Mouse (Mus musculus) midbrain, postnatal 0 days (tissue): Measurements from ENCODE around the gene Atg101. TPM values are rescaled to one million over a fixed set of nuclear protein-coding genes. Genes with fewer than 3 reads are reported as not detected.

ENCODE experiments used
- ATAC-seq: fragments of 200-750 bp; cut with Nextera tagmentation; 2 replicates; pipeline ENCODE4 v1.8.0; 2017; ENCODE audit warnings: moderate number of reproducible peaks, mild to moderate bottlenecking, moderate TSS enrichment, moderate library complexity; ENCODE audit not compliant: low FRiP score
- DNase-seq: peaks from one replicate; pipeline ENCODE4 v3.0.0-alpha.2; 2015; ENCODE audit warnings: low spot score
- H3K27ac ChIP-seq: fragments of 300-500 bp; sonication (generic); 2 replicates; pipeline ENCODE4 v1.5.1; 2014; ENCODE audit warnings: low read depth, mild to moderate bottlenecking, low read length, mixed read lengths
- H3K27me3 ChIP-seq: fragments of 300-500 bp; sonication (generic); 2 replicates; pipeline ENCODE4 v1.6.1; 2014; ENCODE audit warnings: low read length, control low read depth, mixed read lengths; ENCODE audit not compliant: insufficient read depth
- H3K36me3 ChIP-seq: fragments of 300-500 bp; sonication (generic); 2 replicates; pipeline ENCODE4 v1.6.1; 2014; ENCODE audit warnings: low read length, control low read depth, mixed read lengths; ENCODE audit not compliant: insufficient read depth
- H3K4me1 ChIP-seq: fragments of 300-500 bp; sonication (generic); 2 replicates; pipeline ENCODE4 v1.6.1; 2014; ENCODE audit warnings: mild to moderate bottlenecking, control low read depth, antibody characterized with exemption, low read length, mixed read lengths; ENCODE audit not compliant: insufficient read depth
- H3K4me2 ChIP-seq: fragments of 300-500 bp; sonication (generic); 2 replicates; pipeline ENCODE4 v1.6.1; 2014; ENCODE audit warnings: low read depth, mild to moderate bottlenecking, low read length, mixed read lengths; ENCODE audit not compliant: poor library complexity, severe bottlenecking
- H3K4me3 ChIP-seq: fragments of 300-500 bp; sonication (generic); 2 replicates; pipeline ENCODE4 v1.5.1; 2014; ENCODE audit warnings: low read depth, mild to moderate bottlenecking, low read length, moderate library complexity
- H3K9ac ChIP-seq: fragments of 300-500 bp; sonication (generic); replicated peaks from 2 replicates; pipeline ENCODE4 v1.6.1; 2014; ENCODE audit warnings: mild to moderate bottlenecking, low read length, moderate library complexity, mixed read lengths; ENCODE audit not compliant: poor library complexity, severe bottlenecking
- H3K9me3 ChIP-seq: fragments of 300-500 bp; sonication (generic); 2 replicates; pipeline ENCODE4 v1.6.1; 2016; ENCODE audit warnings: low read length, control low read depth
- CTCF ChIP-seq: IDR thresholded peaks from 2 replicates; pipeline ENCODE4 v1.5.1; 2016; ENCODE audit warnings: antibody characterized with exemption, mild to moderate bottlenecking
- WGBS: fragments of 180-500 bp; shearing (Covaris S2); extraction: QIAGEN DNeasy Blood & Tissue Kit; methylation state at CpG from one replicate; pipeline ENCODE4 v1.1.7; 2014; 5-methylcytosine and 5-hydroxymethylcytosine counted together
- polyA plus RNA-seq: library from polyadenylated mRNA; unstranded; fragments of >200 nt; fragmentation: Nextera tagmentation; extraction: Ambion mirVana; gene quantifications from 2 replicates; pipeline ENCODE4 v1.2.1, GENCODE M21; 2015
- total RNA-seq: library from RNA; depleted of rRNA; stranded (reverse); fragments of >200 nt; gene quantifications from 2 replicates; pipeline ENCODE4 v1.2.3, GENCODE M21; 2014; rRNA removed

Gene Atg101
- total RNA-seq (33.5 and 61.1 TPM in 2 replicates), polyA plus RNA-seq (74.2 and 75.6 TPM in 2 replicates)

- Histone ChIP-seq H3K4me1 (no peaks in the 10 kb centered on the region), H3K9ac (peak within 1 kb of the TSS; percentile 74), H3K36me3 (peaks cover 23% of the 10 kb centered on the region), H3K27ac (peak within 1 kb of the TSS; percentile 70), H3K9me3 (no peaks in the 10 kb centered on the region), H3K27me3 (no peaks in the 10 kb centered on the region), H3K4me2 (peak within 1 kb of the TSS; percentile 86), H3K4me3 (peak within 1 kb of the TSS; percentile 75)
- peak; percentile 97 for TF ChIP-seq CTCF
- under 1% methylated on average over 60 of the region's 61 CpGs for WGBS
- ATAC-seq (peak; percentile 93), DNase-seq (peak; percentile 92)
Measured at GRCm38 (mm10) chr15:101283911-101284750, at the start of gene Atg101. Gene Atg101 (plus strand): TSS chr15:101284272.

GRCm38 (mm10) chr15:101234611-101235341, 49.3 kb upstream of the Atg101 start:
- no peak overlapping the region for H3K4me2 ChIP-seq
- no peak overlapping the region for H3K9ac ChIP-seq
- H3K27me3 ChIP-seq = no peaks in the 10 kb centered on the region
- no peaks in the 10 kb centered on the region for H3K36me3 ChIP-seq
- TF ChIP-seq CTCF = no peak
- no peak overlapping the region for H3K27ac ChIP-seq
- DNase-seq (no peak), ATAC-seq (no peak)
- no peaks in the 10 kb centered on the region for H3K9me3 ChIP-seq
- H3K4me1 ChIP-seq = no peaks in the 10 kb centered on the region; the same call in 1 of the 2 replicates
- H3K4me3 ChIP-seq = no peak overlapping the region
- 67% methylated on average over 10 of the region's 10 CpGs for WGBS

- Histone ChIP-seq H3K4me3 (no peak overlapping the region), H3K27ac (no peak overlapping the region), H3K4me1 (no peaks in the 10 kb centered on the region; the same call in 1 of the 2 replicates), H3K4me2 (no peak overlapping the region), H3K9ac (no peak overlapping the region), H3K36me3 (no peaks in the 10 kb centered on the region), H3K27me3 (no peaks in the 10 kb centered on the region), H3K9me3 (no peaks in the 10 kb centered on the region)
- no peak for ATAC-seq
- TF ChIP-seq CTCF = no peak
- no peak for DNase-seq
- 33% methylated on average over 5 of the region's 5 CpGs for WGBS
Measured at GRCm38 (mm10) chr15:101235342-101235698, 48.8 kb upstream of the Atg101 start.

- no peak overlapping the region for H3K4me2 ChIP-seq
- WGBS = 50% methylated on average over 12 of the region's 12 CpGs
- H3K36me3 ChIP-seq = no peaks in the 10 kb centered on the region
- H3K27me3 ChIP-seq = no peaks in the 10 kb centered on the region
- H3K27ac ChIP-seq = no peak overlapping the region
- no peaks in the 10 kb centered on the region; the same call in 1 of the 2 replicates for H3K4me1 ChIP-seq
- TF ChIP-seq CTCF = no peak
- no peak for ATAC-seq
- no peaks in the 10 kb centered on the region for H3K9me3 ChIP-seq
- no peak for DNase-seq
- no peak overlapping the region for H3K4me3 ChIP-seq
- H3K9ac ChIP-seq = no peak overlapping the region
Measured at GRCm38 (mm10) chr15:101235728-101236327, 48.2 kb upstream of the Atg101 start.

- no peaks in the 10 kb centered on the region for H3K9me3 ChIP-seq
- no peak overlapping the region for H3K4me2 ChIP-seq
- WGBS = 4% methylated on average over 3 of the region's 3 CpGs
- H3K27ac ChIP-seq = no peak overlapping the region
- no peak overlapping the region for H3K9ac ChIP-seq
- no peaks in the 10 kb centered on the region; the same call in 1 of the 2 replicates for H3K4me1 ChIP-seq
- DNase-seq (peak; percentile 45), ATAC-seq (no peak)
- TF ChIP-seq CTCF = peak; percentile 79
- no peak overlapping the region for H3K4me3 ChIP-seq
- no peaks in the 10 kb centered on the region for H3K27me3 ChIP-seq
- no peaks in the 10 kb centered on the region for H3K36me3 ChIP-seq
Measured at GRCm38 (mm10) chr15:101236878-101237277, 47.2 kb upstream of the Atg101 start.
